ENCODE assay signal across 10 mouse cellular contexts in genomic region chrX:13456544-13456943, GRCm38 (mm10). TPM values are rescaled to one million over a fixed set of nuclear protein-coding genes. Genes with fewer than 3 reads are reported as not detected.
DNase-seq lines count a peak whose midpoint lies in the region; TF ChIP-seq lines count a peak whose summit lies in the region.
"Not testable (repeated sequence)": the region's sequence is repeated elsewhere in the genome, so short reads cannot be mapped to it uniquely, and the experiment has no call there.
"Had no signal": no experiment of that assay in that cellular context is flagged by ENCODE, and none has a peak within 500 bp of the region (broad histone marks: within the 10 kb centered on the region; RNA-seq: fewer than 3 reads in every experiment).

No protein-coding gene starts in this region.

- not testable (repeated sequence) for TF ChIP-seq CTCF in MEL (IDR thresholded peaks at IDR 0.05 in 2 of 3, conservative IDR thresholded peaks at IDR 0.05 in 1 of 3; ENCODE audit: control insufficient read depth in 1 of 3, insufficient read depth in 1 of 3, low read depth in 2 of 3, low read length in 3 of 3, poor library complexity in 1 of 3, severe bottlenecking in 1 of 3); thymus, adult 2 months (IDR thresholded peaks at IDR 0.05; ENCODE audit: borderline replicate concordance, control insufficient read depth, extremely low read depth, insufficient read depth, low read length, poor library complexity)

- H3K4me3 ChIP-seq in MEL (ENCODE audit: control insufficient read depth in 1 of 2, insufficient read depth in 1 of 2, low read depth in 2 of 2, low read length in 2 of 2); thymus, adult 2 months (ENCODE audit: control insufficient read depth, insufficient read depth, low read length): not testable (repeated sequence)

- not testable (repeated sequence) for H3K79me2 ChIP-seq in MEL (ENCODE audit: control insufficient read depth, insufficient read depth, low read length, poor library complexity)

- peaks cover 0 to 12% of the 10 kb centered on the region in 2 experiments; a peak in 2 of 4 replicates for H3K36me3 ChIP-seq in MEL (ENCODE audit: control insufficient read depth in 1 of 2, insufficient read depth in 2 of 2, low read length in 2 of 2)
- H3K36me3 ChIP-seq in splenic B cell, adult 2 months (ENCODE audit: control insufficient read depth, insufficient read depth, low read length, poor library complexity, severe bottlenecking); thymus, adult 2 months (ENCODE audit: control insufficient read depth, insufficient read depth, low read length): not testable (repeated sequence)

- peak; percentile 10 to 21 for DNase-seq in B cell, adult 2 months
- DNase-seq in MEL (ENCODE audit: low read depth, low spot score): peak; percentile 58
- DNase-seq in T-cell, adult 2 months (ENCODE audit: low spot score): peak; percentile 37
- DNase-seq in splenic B cell, adult 2 months (ENCODE audit: low read depth, low spot score): peak; percentile 15
- DNase-seq in thymus, adult 2 months: peak; percentile 15
- DNase-seq in thymus, postnatal 14 days: peak; percentile 59
- peak; percentile 19 to 51 for DNase-seq in thymus, postnatal 36 days

- peak overlapping the region; percentile 43; the same call in 1 of the 2 replicates for H3K27ac ChIP-seq in MEL (ENCODE audit: control insufficient read depth, low read depth, low read length)
- H3K27ac ChIP-seq in thymus, adult 2 months (ENCODE audit: control insufficient read depth, insufficient read depth, low read length): not testable (repeated sequence)

- H3K27me3 ChIP-seq in MEL (ENCODE audit: control insufficient read depth in 1 of 2, insufficient read depth in 2 of 2, low read length in 2 of 2); splenic B cell, adult 2 months (ENCODE audit: control insufficient read depth, insufficient read depth, low read length, poor library complexity, severe bottlenecking); thymus, adult 2 months (ENCODE audit: control insufficient read depth, insufficient read depth, low read length): not testable (repeated sequence)

- WGBS in thymus, adult 2 months: 28% methylated on average over 9 of the region's 9 CpGs

- TF ChIP-seq RAD21 in MEL (IDR thresholded peaks at IDR 0.05; ENCODE audit: low read depth, low read length): not testable (repeated sequence)

- not testable (repeated sequence) for TF ChIP-seq EP300 in MEL (IDR thresholded peaks at IDR 0.05; ENCODE audit: low read depth in 1 of 2, low read length in 2 of 2)

- not testable (repeated sequence) for TF ChIP-seq POLR2A in MEL (IDR thresholded peaks at IDR 0.05; ENCODE audit: control insufficient read depth in 1 of 2, insufficient read depth in 1 of 2, low read depth in 1 of 2, low read length in 2 of 2, poor library complexity in 1 of 2); thymus, adult 2 months (IDR thresholded peaks at IDR 0.05; ENCODE audit: control insufficient read depth, extremely low read depth, insufficient read depth, low read length, poor library complexity)

- H3K4me1 ChIP-seq in MEL (ENCODE audit: control insufficient read depth in 1 of 2, insufficient read depth in 2 of 2, low read length in 2 of 2): peaks cover 4 to 14% of the 10 kb centered on the region in 2 experiments; a peak in 3 of 4 replicates
- peaks cover 18% of the 10 kb centered on the region for H3K4me1 ChIP-seq in thymus, adult 2 months (replicated peaks; ENCODE audit: control insufficient read depth, insufficient read depth, low read length)

- not testable (repeated sequence) for H3K9me3 ChIP-seq in MEL (replicated peaks; ENCODE audit: insufficient read depth, low read length)

- H3K9ac ChIP-seq in MEL (ENCODE audit: control insufficient read depth, low read depth, low read length, poor library complexity, severe bottlenecking): not testable (repeated sequence)

RNA-seq across cellular contexts. Expression of gene Nyx, which starts 9.4 kb away (rescaled TPM):
- 0.13 and 0.31 TPM in 2 replicates for total RNA-seq in MEL (2012; rRNA removed)
- under 1 TPM in 1 of 2 experiments, not detected in 1; 0.11 TPM for polyA plus RNA-seq in MEL (2012; ENCODE audit: insufficient read depth in 1 of 2, insufficient read length in 2 of 2, low read depth in 1 of 2, low replicate concordance in 2 of 2, missing spikeins in 1 of 2)
- 0.94 and 0.98 TPM in 2 replicates for polyA plus RNA-seq in thymus, adult 2 months (2012; rRNA removed)
- total RNA-seq: common myeloid progenitor, adult 5-6 weeks had no signal
- polyA plus RNA-seq: embryonic facial prominence, embryonic 11.5 days; erythroblast, embryonic 14.5 days had no signal
